Mouse (Mus musculus) hindbrain, embryonic 15.5 days (tissue): ENCODE measurements around the gene Jmjd1c. TPM values are rescaled to one million over a fixed set of nuclear protein-coding genes. Genes with fewer than 3 reads are reported as not detected.
"Not testable (repeated sequence)": the region's sequence is repeated elsewhere in the genome, so short reads cannot be mapped to it uniquely, and the experiment has no call there.

Experiments
- ATAC-seq: fragments of 200-750 bp; cut with Nextera tagmentation; 2 replicates; pipeline ENCODE4 v1.8.0; 2017; ENCODE audit warnings: low read depth, moderate number of reproducible peaks, moderate TSS enrichment; ENCODE audit not compliant: low FRiP score
- H3K27ac ChIP-seq: fragments of 300-500 bp; sonication (generic); replicated peaks from 2 replicates; pipeline ENCODE4 v1.5.1; 2015; ENCODE audit warnings: mild to moderate bottlenecking, inconsistent platforms
- H3K27me3 ChIP-seq: fragments of 300-500 bp; sonication (generic); 2 replicates; pipeline ENCODE4 v1.6.1; 2015; ENCODE audit warnings: control low read depth, inconsistent platforms
- H3K36me3 ChIP-seq: fragments of 300-500 bp; sonication (generic); 2 replicates; pipeline ENCODE4 v1.6.1; 2015; ENCODE audit warnings: control low read depth, inconsistent platforms
- H3K4me1 ChIP-seq: fragments of 300-500 bp; sonication (generic); replicated peaks from 2 replicates; pipeline ENCODE4 v1.6.1; 2015; ENCODE audit warnings: control low read depth, inconsistent platforms
- H3K4me2 ChIP-seq: fragments of 300-500 bp; sonication (generic); 2 replicates; pipeline ENCODE4 v1.6.1; 2015; ENCODE audit warnings: moderate library complexity, mild to moderate bottlenecking, inconsistent platforms
- H3K4me3 ChIP-seq: fragments of 300-500 bp; sonication (generic); 2 replicates; pipeline ENCODE4 v1.5.1; 2015; ENCODE audit warnings: mild to moderate bottlenecking, inconsistent platforms
- H3K9ac ChIP-seq: fragments of 300-500 bp; sonication (generic); 2 replicates; pipeline ENCODE4 v1.6.1; 2015; ENCODE audit warnings: inconsistent platforms
- H3K9me3 ChIP-seq: fragments of 300-500 bp; sonication (generic); 2 replicates; pipeline ENCODE4 v1.6.1; 2016; ENCODE audit warnings: control low read depth, inconsistent platforms
- WGBS: fragments of 180-500 bp; shearing (Covaris S2); methylation state at CpG from one replicate; pipeline ENCODE4 v1.1.7; 2015; 5-methylcytosine and 5-hydroxymethylcytosine counted together
- polyA plus RNA-seq: library from polyadenylated mRNA; unstranded; fragments of >200 nt; fragmentation: Nextera tagmentation; extraction: Ambion mirVana; gene quantifications from 2 replicates; pipeline ENCODE4 v1.2.1, GENCODE M21; 2015

Gene Jmjd1c
- polyA plus RNA-seq, 1 experiment from 2014 or later = 51.0 TPM

DNA sequence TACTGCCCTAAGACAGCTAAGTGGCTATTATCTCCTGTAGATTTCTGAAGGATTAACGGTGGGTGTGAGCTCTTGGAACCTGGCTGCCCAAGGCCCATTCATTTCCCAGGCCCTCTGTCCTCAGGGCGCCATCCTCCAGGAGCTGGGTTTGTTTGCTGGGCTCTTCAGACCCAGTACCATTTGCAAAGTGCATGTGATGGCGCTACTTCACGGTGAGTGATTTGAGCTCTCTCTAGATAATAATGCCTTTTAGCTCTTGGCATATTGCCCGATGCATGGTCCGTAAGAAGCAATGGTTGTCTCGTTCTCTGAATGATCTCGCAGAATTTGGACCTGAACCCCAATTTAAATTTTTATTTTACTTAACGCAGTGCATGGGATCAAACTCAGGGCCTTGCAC is 12.2 kb downstream of the Jmjd1c start:
- ATAC-seq = no peak
- WGBS = 45% methylated on average over 9 of the region's 9 CpGs
- no peak overlapping the region for H3K4me2 ChIP-seq
- no peaks in the 10 kb centered on the region for H3K9me3 ChIP-seq
- H3K4me1 ChIP-seq = peaks cover 67% of the 10 kb centered on the region
- no peaks in the 10 kb centered on the region for H3K27me3 ChIP-seq
- no peak overlapping the region for H3K4me3 ChIP-seq
- H3K9ac ChIP-seq = no peak overlapping the region
- no peak overlapping the region for H3K27ac ChIP-seq
- H3K36me3 ChIP-seq = no peaks in the 10 kb centered on the region

DNA sequence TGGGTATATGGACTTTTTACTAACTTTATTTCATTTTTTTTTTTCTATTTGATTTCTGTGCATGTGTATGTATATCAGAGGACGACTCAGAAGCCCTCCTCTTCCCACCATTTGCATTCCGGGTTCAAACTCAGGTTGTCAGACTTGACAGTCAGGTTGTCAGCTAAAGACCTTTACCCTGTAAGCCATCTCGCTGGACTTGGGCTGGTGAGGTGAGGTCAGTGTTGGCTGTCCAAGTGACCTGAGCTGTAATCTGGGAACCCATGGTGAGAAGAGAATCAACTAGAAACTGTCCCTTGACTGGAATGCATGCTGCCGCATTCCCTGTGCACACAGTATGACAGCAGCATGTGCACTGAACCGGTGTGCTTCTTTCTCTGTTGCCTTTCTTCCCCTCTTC is 13.7 kb downstream of the Jmjd1c start:
- no peaks in the 10 kb centered on the region for H3K36me3 ChIP-seq

DNA sequence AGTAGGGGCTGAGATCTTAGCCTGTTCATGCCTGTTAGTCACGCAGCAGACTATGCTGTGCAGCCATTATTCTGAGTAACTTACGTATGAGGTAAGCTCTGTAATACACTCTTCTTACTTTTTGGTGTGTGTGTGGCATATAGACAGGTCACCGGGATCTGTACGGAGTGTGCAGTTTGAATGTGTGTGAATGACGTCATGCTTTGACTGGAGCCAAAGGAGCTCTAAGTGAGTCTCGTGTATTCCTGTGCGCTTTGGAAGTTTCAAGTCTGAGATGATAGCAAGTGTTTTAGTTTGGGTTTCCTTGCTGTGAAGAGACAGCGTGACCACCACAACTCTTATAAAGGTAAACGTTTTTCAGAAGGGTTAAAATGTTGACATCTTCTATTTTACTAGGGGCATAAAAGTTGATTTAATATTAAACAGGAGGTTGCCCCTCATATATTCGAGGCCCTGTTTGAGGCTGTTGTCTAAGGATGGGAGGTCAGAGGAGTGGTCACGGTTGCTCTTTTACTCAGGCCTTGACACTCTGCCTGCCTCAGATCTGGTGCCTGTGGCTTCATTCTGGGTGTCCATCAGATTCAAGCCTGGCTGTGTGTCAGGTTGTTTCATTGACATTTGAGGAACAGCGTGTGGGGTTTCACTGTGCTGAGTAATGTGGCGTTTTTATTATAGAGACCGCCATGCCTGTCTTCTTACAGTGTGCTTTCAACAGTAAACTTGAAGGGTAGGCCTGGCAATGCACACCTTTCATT is 15.3 kb downstream of the Jmjd1c start:
- ATAC-seq = no peak
- Histone ChIP-seq H3K4me2 (no peak overlapping the region), H3K9ac (no peak overlapping the region), H3K9me3 (no peaks in the 10 kb centered on the region), H3K27ac (no peak overlapping the region), H3K36me3 (no peaks in the 10 kb centered on the region), H3K4me3 (no peak overlapping the region), H3K27me3 (no peaks in the 10 kb centered on the region), H3K4me1 (peaks cover 55% of the 10 kb centered on the region)
- 60% methylated on average over 14 of the region's 14 CpGs for WGBS

More for the DNA sequence above, 13.7 kb downstream of the Jmjd1c start:
- Histone ChIP-seq H3K27ac (no peak overlapping the region), H3K27me3 (no peaks in the 10 kb centered on the region), H3K4me3 (no peak overlapping the region), H3K9me3 (no peaks in the 10 kb centered on the region), H3K4me2 (no peak overlapping the region), H3K9ac (no peak overlapping the region), H3K4me1 (peaks cover 55% of the 10 kb centered on the region)
- no peak for ATAC-seq
- WGBS = 82% methylated on average over 5 of the region's 5 CpGs

DNA sequence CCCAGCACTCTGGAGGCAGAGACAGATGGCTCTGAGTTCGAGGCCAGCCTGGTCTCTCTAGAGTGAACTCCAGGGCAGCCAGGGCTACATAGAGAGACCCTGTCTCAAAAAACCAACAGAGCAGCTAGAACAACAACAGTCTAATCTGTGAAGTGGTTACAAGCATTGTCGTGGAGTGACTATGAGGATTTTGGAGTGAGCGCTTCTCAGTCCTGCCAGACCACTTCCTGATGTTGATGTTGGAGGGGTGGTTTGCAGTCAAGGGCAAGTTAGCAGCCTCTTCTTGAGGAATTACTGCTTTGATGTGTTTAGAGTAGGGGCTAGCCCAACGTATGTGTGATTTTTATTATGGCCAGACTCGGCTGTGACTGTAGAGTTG is 15.9 kb downstream of the Jmjd1c start:
- H3K9ac ChIP-seq = no peak overlapping the region
- no peak overlapping the region for H3K4me2 ChIP-seq
- H3K27ac ChIP-seq = no peak overlapping the region
- no peak for ATAC-seq
- no peaks in the 10 kb centered on the region for H3K9me3 ChIP-seq
- H3K4me3 ChIP-seq = no peak overlapping the region
- H3K27me3 ChIP-seq = no peaks in the 10 kb centered on the region
- no peaks in the 10 kb centered on the region for H3K36me3 ChIP-seq
- WGBS = 90% methylated on average over 5 of the region's 5 CpGs
- H3K4me1 ChIP-seq = peaks cover 54% of the 10 kb centered on the region

DNA sequence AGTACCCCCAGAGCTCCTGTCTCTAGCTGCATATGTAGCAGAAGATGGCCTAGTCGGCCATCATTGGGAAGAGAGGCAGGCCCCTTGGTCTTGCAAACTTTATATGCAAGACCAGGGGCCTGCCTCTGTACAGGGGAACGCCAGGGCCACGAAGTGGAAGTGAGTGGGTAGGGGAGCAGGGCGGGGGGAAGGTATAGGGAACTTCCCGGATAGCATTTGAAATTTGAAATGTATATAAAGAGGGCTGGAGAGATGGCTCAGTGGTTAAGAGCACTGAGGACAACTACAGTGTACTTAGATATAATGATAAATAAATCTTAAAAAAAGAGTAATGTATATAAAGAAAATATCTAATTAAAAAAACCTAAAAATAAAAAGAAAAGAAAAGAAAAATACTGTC is 17.0 kb downstream of the Jmjd1c start:
- not testable (repeated sequence) for H3K36me3 ChIP-seq, H3K9me3 ChIP-seq, H3K27me3 ChIP-seq, H3K4me2 ChIP-seq, H3K27ac ChIP-seq, ATAC-seq, H3K9ac ChIP-seq, H3K4me3 ChIP-seq
- WGBS = 86% methylated on average over 5 of the region's 5 CpGs
- H3K4me1 ChIP-seq = peaks cover 46% of the 10 kb centered on the region

DNA sequence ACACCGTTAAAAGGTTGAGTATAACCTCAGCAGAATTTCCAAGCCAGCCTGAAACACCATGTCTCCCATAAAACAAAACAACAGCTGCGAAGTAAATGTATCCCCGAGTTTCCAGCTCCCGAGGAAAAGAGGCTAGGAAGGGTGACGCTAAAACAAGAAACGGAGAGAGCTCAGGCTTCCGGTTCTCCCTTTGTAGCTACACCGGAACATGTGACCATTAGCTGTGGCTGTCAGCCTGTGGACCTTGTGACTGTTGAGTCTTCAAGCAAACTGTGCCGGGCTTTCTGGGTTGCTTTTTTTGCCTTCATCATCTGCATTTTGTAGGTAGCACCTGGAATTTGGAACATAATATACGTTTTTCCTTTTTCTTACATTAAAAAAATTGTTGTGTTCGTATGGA is 17.9 kb downstream of the Jmjd1c start:
- no peak for ATAC-seq
- no peak overlapping the region for H3K27ac ChIP-seq
- H3K4me2 ChIP-seq = no peak overlapping the region
- no peak overlapping the region for H3K9ac ChIP-seq
- WGBS = 91% methylated on average over 11 of the region's 11 CpGs
- peaks cover 43% of the 10 kb centered on the region for H3K4me1 ChIP-seq
- H3K4me3 ChIP-seq = no peak overlapping the region
- H3K9me3 ChIP-seq = no peaks in the 10 kb centered on the region
- H3K27me3 ChIP-seq = no peaks in the 10 kb centered on the region
- H3K36me3 ChIP-seq = no peaks in the 10 kb centered on the region

DNA sequence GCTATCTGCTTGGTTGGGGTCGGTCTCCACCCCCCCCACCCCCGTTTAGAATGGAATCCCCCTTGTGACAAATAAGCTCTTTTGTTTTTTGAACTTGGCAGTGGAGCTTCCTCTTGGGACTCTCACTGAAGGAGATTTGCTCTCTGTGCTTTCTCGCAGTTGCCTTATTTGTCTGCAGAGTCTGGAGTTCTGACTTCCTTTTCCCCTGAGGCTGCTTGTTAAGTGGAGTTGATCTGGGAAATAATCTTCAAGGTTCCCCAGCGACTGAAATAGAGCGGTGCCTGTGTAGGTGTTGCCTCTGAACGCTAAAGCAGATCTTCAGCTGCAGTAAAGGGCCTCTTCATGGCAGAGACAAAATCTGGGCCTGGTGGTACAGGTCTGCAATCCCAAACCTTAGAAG is 19.2 kb downstream of the Jmjd1c start:
- WGBS = 9% methylated on average over 6 of the region's 6 CpGs
- no peak overlapping the region for H3K9ac ChIP-seq
- no peaks in the 10 kb centered on the region for H3K36me3 ChIP-seq
- no peaks in the 10 kb centered on the region for H3K9me3 ChIP-seq
- H3K27ac ChIP-seq = peak overlapping the region; percentile 60
- no peak for ATAC-seq
- H3K27me3 ChIP-seq = no peaks in the 10 kb centered on the region
- H3K4me1 ChIP-seq = peaks cover 48% of the 10 kb centered on the region
- H3K4me2 ChIP-seq = no peak overlapping the region
- H3K4me3 ChIP-seq = no peak overlapping the region

DNA sequence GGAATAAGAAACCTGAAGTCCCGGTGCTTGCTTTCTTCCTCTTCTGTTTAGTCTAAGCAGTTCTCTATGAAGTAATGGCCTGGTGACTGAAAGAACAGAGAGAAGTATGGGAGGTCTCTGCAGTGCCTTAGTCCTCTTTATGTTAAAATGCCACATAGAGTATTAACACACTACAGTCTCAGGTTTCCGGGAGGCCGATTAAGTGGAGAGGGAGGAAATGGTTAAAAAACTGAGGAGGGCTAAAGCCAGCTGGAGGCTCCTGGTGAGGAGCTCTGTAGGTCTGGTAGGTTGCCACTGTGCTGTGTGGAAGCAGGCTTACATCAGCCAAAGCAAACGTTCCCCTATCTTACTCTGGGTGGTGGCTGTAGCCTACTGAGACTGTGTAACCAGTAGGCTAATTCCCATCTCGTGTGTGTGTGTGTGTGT is 19.8 kb downstream of the Jmjd1c start:
- H3K27ac ChIP-seq = peak overlapping the region; percentile 60
- no peak for ATAC-seq
- H3K27me3 ChIP-seq = no peaks in the 10 kb centered on the region
- WGBS = 42% methylated on average over 5 of the region's 5 CpGs
- H3K36me3 ChIP-seq = no peaks in the 10 kb centered on the region
- no peak overlapping the region for H3K4me2 ChIP-seq
- no peak overlapping the region for H3K4me3 ChIP-seq
- H3K9ac ChIP-seq = no peak overlapping the region
- peaks cover 51% of the 10 kb centered on the region for H3K4me1 ChIP-seq
- H3K9me3 ChIP-seq = no peaks in the 10 kb centered on the region

DNA sequence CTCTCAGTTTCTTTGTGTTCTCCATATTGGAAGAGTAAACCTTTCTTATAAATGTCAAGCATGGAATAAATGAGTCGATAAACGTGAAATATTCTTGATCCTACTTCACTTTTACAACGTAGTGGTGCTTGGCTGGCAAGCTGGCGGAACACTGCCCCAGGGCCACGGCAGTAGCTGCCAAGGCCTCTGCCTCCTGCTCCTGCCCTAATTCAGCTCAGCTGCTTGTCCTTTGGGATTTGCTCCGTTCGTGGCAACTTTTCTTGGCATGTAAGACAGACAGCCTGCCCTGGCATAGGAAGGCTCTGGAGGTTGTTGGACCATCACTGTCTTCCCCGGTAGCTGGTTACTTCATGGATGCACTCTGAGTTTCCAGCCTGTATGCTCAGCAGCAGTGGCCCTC is 20.3 kb downstream of the Jmjd1c start:
- Histone ChIP-seq H3K4me1 (peaks cover 47% of the 10 kb centered on the region), H3K4me2 (no peak overlapping the region)
- WGBS = 34% methylated on average over 8 of the region's 8 CpGs

DNA sequence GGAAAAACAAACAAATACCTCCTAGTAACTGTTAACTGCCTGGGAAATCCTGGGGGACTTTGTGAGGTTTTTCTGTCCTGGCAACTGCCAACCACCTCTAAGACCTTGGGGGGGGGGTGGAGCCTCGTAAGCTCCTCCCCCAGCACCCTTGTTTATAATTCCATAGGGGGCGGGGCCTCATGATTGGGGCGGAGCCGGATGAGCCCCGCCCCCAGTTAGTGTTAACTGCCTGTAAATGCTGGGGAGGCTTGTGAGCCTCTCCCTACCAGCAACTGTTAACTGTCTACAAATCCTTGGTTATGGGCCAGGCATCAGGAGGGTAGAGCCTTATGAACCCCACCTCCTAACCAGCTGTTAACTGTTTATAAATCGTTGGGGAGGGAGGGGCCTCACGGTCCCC is 23.4 kb downstream of the Jmjd1c start:
- Histone ChIP-seq H3K36me3 (no peaks in the 10 kb centered on the region), H3K9ac (no peak overlapping the region), H3K9me3 (no peaks in the 10 kb centered on the region), H3K27ac (no peak overlapping the region), H3K27me3 (no peaks in the 10 kb centered on the region), H3K4me1 (peaks cover 43% of the 10 kb centered on the region), H3K4me3 (no peak overlapping the region), H3K4me2 (no peak overlapping the region)
- WGBS = 68% methylated on average over 7 of the region's 7 CpGs
- no peak for ATAC-seq

More for the DNA sequence above, 20.3 kb downstream of the Jmjd1c start:
- H3K27ac ChIP-seq = peak overlapping the region; percentile 60; the same call in 1 of the 2 replicates
- no peaks in the 10 kb centered on the region for H3K27me3 ChIP-seq
- no peaks in the 10 kb centered on the region for H3K36me3 ChIP-seq
- no peak for ATAC-seq
- H3K4me3 ChIP-seq = no peak overlapping the region
- H3K9me3 ChIP-seq = no peaks in the 10 kb centered on the region
- no peak overlapping the region for H3K9ac ChIP-seq

DNA sequence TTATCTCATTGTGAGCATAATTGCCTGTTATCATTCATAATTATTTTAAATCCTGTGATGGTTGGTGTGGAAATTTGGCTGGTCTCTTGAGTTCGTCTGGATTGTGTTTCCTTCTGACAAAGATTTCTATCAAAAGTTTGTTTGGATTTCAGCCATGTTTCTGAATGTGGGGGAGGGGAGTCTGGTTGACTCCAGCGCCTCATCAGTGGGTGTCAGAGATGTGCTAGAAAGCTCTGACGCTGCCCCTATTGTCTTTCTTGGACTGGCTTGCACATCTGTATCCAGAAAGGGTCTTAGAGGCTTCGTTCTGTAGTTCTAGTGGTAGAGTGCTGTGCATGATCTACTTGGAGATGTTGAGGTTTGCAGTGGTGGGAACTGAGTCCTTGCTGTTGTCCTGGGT is 24.3 kb downstream of the Jmjd1c start:
- no peak overlapping the region for H3K9ac ChIP-seq
- no peaks in the 10 kb centered on the region for H3K27me3 ChIP-seq
- H3K36me3 ChIP-seq = no peaks in the 10 kb centered on the region
- no peak overlapping the region for H3K27ac ChIP-seq
- H3K4me2 ChIP-seq = no peak overlapping the region
- no peak for ATAC-seq
- peaks cover 37% of the 10 kb centered on the region for H3K4me1 ChIP-seq
- WGBS = 54% methylated on average over 4 of the region's 4 CpGs
- no peaks in the 10 kb centered on the region for H3K9me3 ChIP-seq
- no peak overlapping the region for H3K4me3 ChIP-seq

DNA sequence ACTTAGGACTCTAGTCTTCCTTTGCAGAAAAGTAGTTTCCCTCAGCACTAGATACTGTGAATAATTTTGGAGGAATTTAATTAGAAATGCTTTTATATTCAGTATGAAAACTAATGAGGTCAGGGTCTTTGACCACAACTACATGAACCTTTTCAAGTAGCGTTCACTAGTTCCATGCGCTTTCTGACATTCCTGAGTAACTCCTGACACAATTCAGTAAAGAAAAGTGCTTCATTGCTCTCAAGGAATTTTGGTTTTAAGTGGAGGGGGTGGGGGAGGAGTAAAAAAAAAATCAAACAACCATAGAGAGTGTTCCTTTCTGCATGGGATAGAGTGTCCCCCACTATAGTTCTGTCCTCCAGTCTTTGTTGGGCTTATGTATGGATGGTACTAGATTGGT is 24.7 kb downstream of the Jmjd1c start:
- Histone ChIP-seq H3K27ac (no peak overlapping the region), H3K9ac (no peak overlapping the region), H3K27me3 (no peaks in the 10 kb centered on the region), H3K4me3 (no peak overlapping the region), H3K4me1 (peaks cover 37% of the 10 kb centered on the region), H3K4me2 (no peak overlapping the region), H3K36me3 (no peaks in the 10 kb centered on the region), H3K9me3 (no peaks in the 10 kb centered on the region)
- no peak for ATAC-seq
- 54% methylated on average over 2 of the region's 2 CpGs for WGBS

DNA sequence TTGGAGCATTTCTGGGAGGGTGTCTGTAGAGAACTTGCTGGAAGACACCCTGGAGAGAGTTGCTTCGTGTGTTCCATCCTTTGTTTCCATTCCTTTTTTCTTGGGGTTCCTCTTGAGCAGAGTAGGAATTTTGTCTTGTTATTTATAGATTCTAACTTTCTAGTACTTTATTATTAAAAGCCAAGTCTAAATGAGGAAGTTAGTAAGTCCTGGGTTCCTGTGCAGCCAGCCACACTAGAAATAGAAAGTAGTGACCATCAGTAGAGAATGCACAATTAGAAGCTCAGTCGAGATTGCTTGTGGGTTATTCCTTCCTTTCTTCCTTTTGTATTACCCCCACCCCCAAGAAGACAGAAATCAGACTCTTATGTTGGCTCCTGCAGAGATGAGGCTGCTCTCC is 27.8 kb downstream of the Jmjd1c start:
- Histone ChIP-seq H3K4me1 (peaks cover 35% of the 10 kb centered on the region), H3K27ac (no peak overlapping the region), H3K27me3 (no peaks in the 10 kb centered on the region), H3K9ac (no peak overlapping the region), H3K36me3 (no peaks in the 10 kb centered on the region), H3K4me2 (no peak overlapping the region), H3K9me3 (no peaks in the 10 kb centered on the region), H3K4me3 (no peak overlapping the region)
- no peak for ATAC-seq
- WGBS = 35% methylated on average over 2 of the region's 2 CpGs
